Mouse (Mus musculus): ENCODE data around the gene Cbln3. TPM values are rescaled to one million over a fixed set of nuclear protein-coding genes. Genes with fewer than 3 reads are reported as not detected.

The Cbln3 gene
- polyA plus RNA-seq, 1 experiment from 2014 or later: 0.14 TPM

- no peak overlapping the region for H3K27ac ChIP-seq (ENCODE audit: low read length)
- no peak for ATAC-seq
- H3K36me3 ChIP-seq (ENCODE audit: control insufficient read depth, insufficient read depth): no peaks in the 10 kb centered on the region
- no peaks in the 10 kb centered on the region for H3K4me1 ChIP-seq (replicated peaks; ENCODE audit: control insufficient read depth, insufficient read depth, low read length)
- no peak overlapping the region for H3K4me3 ChIP-seq (replicated peaks; ENCODE audit: low read length)
- 89% methylated on average over 4 of the region's 4 CpGs for WGBS
- H3K4me2 ChIP-seq (ENCODE audit: low read length): no peak overlapping the region
- H3K27me3 ChIP-seq (replicated peaks; ENCODE audit: control insufficient read depth, insufficient read depth, low read length): no peaks in the 10 kb centered on the region
- no peaks in the 10 kb centered on the region for H3K9me3 ChIP-seq (ENCODE audit: control insufficient read depth, low read length)
- no peak overlapping the region for H3K9ac ChIP-seq (replicated peaks; ENCODE audit: low read depth, low read length)
Observed at GRCm38 (mm10) chr14:55838740-55839139, 45.5 kb downstream of the Cbln3 start.

GRCm38 (mm10) chr14:55838312-55838711 lies 45.9 kb downstream of the Cbln3 start:
- Histone ChIP-seq H3K4me1 (replicated peaks; ENCODE audit: control insufficient read depth, insufficient read depth, low read length) (no peaks in the 10 kb centered on the region), H3K9ac (replicated peaks; ENCODE audit: low read depth, low read length) (no peak overlapping the region), H3K36me3 (ENCODE audit: control insufficient read depth, insufficient read depth) (no peaks in the 10 kb centered on the region), H3K4me3 (replicated peaks; ENCODE audit: low read length) (no peak overlapping the region), H3K9me3 (ENCODE audit: control insufficient read depth, low read length) (no peaks in the 10 kb centered on the region), H3K27ac (ENCODE audit: low read length) (no peak overlapping the region), H3K4me2 (ENCODE audit: low read length) (no peak overlapping the region), H3K27me3 (replicated peaks; ENCODE audit: control insufficient read depth, insufficient read depth, low read length) (no peaks in the 10 kb centered on the region)
- WGBS: 83% methylated on average over 5 of the region's 5 CpGs
- ATAC-seq: no peak

GRCm38 (mm10) chr14:55834808-55835533 lies 49.2 kb downstream of the Cbln3 start:
- Histone ChIP-seq H3K27ac (ENCODE audit: low read length) (no peak overlapping the region), H3K9ac (replicated peaks; ENCODE audit: low read depth, low read length) (no peak overlapping the region), H3K36me3 (ENCODE audit: control insufficient read depth, insufficient read depth) (no peaks in the 10 kb centered on the region), H3K9me3 (ENCODE audit: control insufficient read depth, low read length) (no peaks in the 10 kb centered on the region), H3K27me3 (replicated peaks; ENCODE audit: control insufficient read depth, insufficient read depth, low read length) (no peaks in the 10 kb centered on the region), H3K4me1 (replicated peaks; ENCODE audit: control insufficient read depth, insufficient read depth, low read length) (no peaks in the 10 kb centered on the region), H3K4me2 (ENCODE audit: low read length) (no peak overlapping the region), H3K4me3 (replicated peaks; ENCODE audit: low read length) (no peak overlapping the region)
- WGBS: 75% methylated on average over 5 of the region's 5 CpGs
- ATAC-seq: no peak

GRCm38 (mm10) chr14:55833126-55833525 lies 51.1 kb downstream of the Cbln3 start:
- no peaks in the 10 kb centered on the region for H3K9me3 ChIP-seq (ENCODE audit: control insufficient read depth, low read length)
- H3K27me3 ChIP-seq (replicated peaks; ENCODE audit: control insufficient read depth, insufficient read depth, low read length): no peaks in the 10 kb centered on the region
- WGBS: 90% methylated on average over 4 of the region's 4 CpGs
- no peak overlapping the region for H3K27ac ChIP-seq (ENCODE audit: low read length)
- H3K36me3 ChIP-seq (ENCODE audit: control insufficient read depth, insufficient read depth): no peaks in the 10 kb centered on the region
- H3K4me2 ChIP-seq (ENCODE audit: low read length): no peak overlapping the region
- H3K4me3 ChIP-seq (replicated peaks; ENCODE audit: low read length): no peak overlapping the region
- ATAC-seq: no peak
- H3K9ac ChIP-seq (replicated peaks; ENCODE audit: low read depth, low read length): no peak overlapping the region
- H3K4me1 ChIP-seq (replicated peaks; ENCODE audit: control insufficient read depth, insufficient read depth, low read length): no peaks in the 10 kb centered on the region

- H3K9ac ChIP-seq (replicated peaks; ENCODE audit: low read depth, low read length): no peak overlapping the region
- H3K9me3 ChIP-seq (ENCODE audit: control insufficient read depth, low read length): no peaks in the 10 kb centered on the region
- peaks cover 15% of the 10 kb centered on the region for H3K4me1 ChIP-seq (replicated peaks; ENCODE audit: control insufficient read depth, insufficient read depth, low read length)
- H3K27ac ChIP-seq (ENCODE audit: low read length): no peak overlapping the region
- H3K4me3 ChIP-seq (replicated peaks; ENCODE audit: low read length): no peak overlapping the region
- WGBS: 90% methylated on average over 4 of the region's 4 CpGs
- no peak for ATAC-seq
- H3K36me3 ChIP-seq (ENCODE audit: control insufficient read depth, insufficient read depth): no peaks in the 10 kb centered on the region
- H3K27me3 ChIP-seq (replicated peaks; ENCODE audit: control insufficient read depth, insufficient read depth, low read length): no peaks in the 10 kb centered on the region
- H3K4me2 ChIP-seq (ENCODE audit: low read length): no peak overlapping the region
Observed at GRCm38 (mm10) chr14:55830331-55830730, 53.9 kb downstream of the Cbln3 start.

- Histone ChIP-seq H3K4me3 (replicated peaks; ENCODE audit: low read length) (no peak overlapping the region), H3K27ac (ENCODE audit: low read length) (no peak overlapping the region), H3K36me3 (ENCODE audit: control insufficient read depth, insufficient read depth) (no peaks in the 10 kb centered on the region), H3K9ac (replicated peaks; ENCODE audit: low read depth, low read length) (no peak overlapping the region), H3K4me2 (ENCODE audit: low read length) (no peak overlapping the region), H3K27me3 (replicated peaks; ENCODE audit: control insufficient read depth, insufficient read depth, low read length) (no peaks in the 10 kb centered on the region), H3K4me1 (replicated peaks; ENCODE audit: control insufficient read depth, insufficient read depth, low read length) (peaks cover 20% of the 10 kb centered on the region), H3K9me3 (ENCODE audit: control insufficient read depth, low read length) (no peaks in the 10 kb centered on the region)
- ATAC-seq: no peak
- 91% methylated on average over 16 of the region's 16 CpGs for WGBS
Observed at GRCm38 (mm10) chr14:55829854-55830253, 54.3 kb downstream of the Cbln3 start.

Other genes with a start within 250 kb of the Cbln3 start
- gene Ipo4, start 248.4 kb downstream of the Cbln3 start, polyA plus RNA-seq (2015; fragmentation: Nextera tagmentation; extraction: Ambion mirVana): 92.5 and 110 TPM in 2 replicates
- gene Gm49378, start 246.5 kb downstream of the Cbln3 start, polyA plus RNA-seq (2015; fragmentation: Nextera tagmentation; extraction: Ambion mirVana): 0.67 and 3.8 TPM in 2 replicates
- 62.1 and 66.2 TPM in 2 replicates for gene Tm9sf1, start 240.6 kb downstream of the Cbln3 start, polyA plus RNA-seq (2015; fragmentation: Nextera tagmentation; extraction: Ambion mirVana)
- 0.29 and 0.51 TPM in 2 replicates for gene Tssk4, start 234.2 kb downstream of the Cbln3 start, polyA plus RNA-seq (2015; fragmentation: Nextera tagmentation; extraction: Ambion mirVana)
- 63.5 and 71.3 TPM in 2 replicates for gene Mdp1, start 223.9 kb downstream of the Cbln3 start, polyA plus RNA-seq (2015; fragmentation: Nextera tagmentation; extraction: Ambion mirVana)
- gene Gmpr2, start 212.5 kb downstream of the Cbln3 start, polyA plus RNA-seq (2015; fragmentation: Nextera tagmentation; extraction: Ambion mirVana): 52.5 and 62.6 TPM in 2 replicates
- gene Nedd8, start 212.3 kb downstream of the Cbln3 start, polyA plus RNA-seq (2015; fragmentation: Nextera tagmentation; extraction: Ambion mirVana): 514 and 544 TPM in 2 replicates
- gene Tinf2, start 202.6 kb downstream of the Cbln3 start, polyA plus RNA-seq (2015; fragmentation: Nextera tagmentation; extraction: Ambion mirVana): 31.4 and 32.6 TPM in 2 replicates
- 0.26 and 0.28 TPM in 2 replicates for gene Tgm1, start 170.5 kb downstream of the Cbln3 start, polyA plus RNA-seq (2015; fragmentation: Nextera tagmentation; extraction: Ambion mirVana)
- 52.6 and 53.3 TPM in 2 replicates for gene Rabggta, start 162.1 kb downstream of the Cbln3 start, polyA plus RNA-seq (2015; fragmentation: Nextera tagmentation; extraction: Ambion mirVana)
- gene Dhrs1, start 138.7 kb downstream of the Cbln3 start, polyA plus RNA-seq (2015; fragmentation: Nextera tagmentation; extraction: Ambion mirVana): 81.9 and 83.5 TPM in 2 replicates
- 36.4 and 46.0 TPM in 2 replicates for gene Nop9, start 138.7 kb downstream of the Cbln3 start, polyA plus RNA-seq (2015; fragmentation: Nextera tagmentation; extraction: Ambion mirVana)
- 0.21 TPM in 1 of 2 replicates, not detected in the other for gene Cideb, start 125.9 kb downstream of the Cbln3 start, polyA plus RNA-seq (2015; fragmentation: Nextera tagmentation; extraction: Ambion mirVana)
- 0.21 and 0.38 TPM in 2 replicates for gene Ltb4r2, start 123.0 kb downstream of the Cbln3 start, polyA plus RNA-seq (2015; fragmentation: Nextera tagmentation; extraction: Ambion mirVana)
- 0.24 and 0.25 TPM in 2 replicates for gene Ltb4r1, start 118.4 kb downstream of the Cbln3 start, polyA plus RNA-seq (2015; fragmentation: Nextera tagmentation; extraction: Ambion mirVana)
- gene Adcy4, start 100.3 kb downstream of the Cbln3 start, polyA plus RNA-seq (2015; fragmentation: Nextera tagmentation; extraction: Ambion mirVana): 3.2 and 3.7 TPM in 2 replicates
- gene Ripk3, start 95.5 kb downstream of the Cbln3 start, polyA plus RNA-seq (2015; fragmentation: Nextera tagmentation; extraction: Ambion mirVana): 2.7 and 3.2 TPM in 2 replicates
- 11.7 and 12.3 TPM in 2 replicates for gene Nfatc4, start 61.2 kb downstream of the Cbln3 start, polyA plus RNA-seq (2015; fragmentation: Nextera tagmentation; extraction: Ambion mirVana)
- 11.3 and 13.2 TPM in 2 replicates for gene Nynrin, start 30.4 kb downstream of the Cbln3 start, polyA plus RNA-seq (2015; fragmentation: Nextera tagmentation; extraction: Ambion mirVana)
- gene Khnyn, start 555 bp upstream of the Cbln3 start, polyA plus RNA-seq (2015; fragmentation: Nextera tagmentation; extraction: Ambion mirVana): 10.3 and 11.1 TPM in 2 replicates
- gene Sdr39u1, start 15.9 kb upstream of the Cbln3 start, polyA plus RNA-seq (2015; fragmentation: Nextera tagmentation; extraction: Ambion mirVana): 102 and 128 TPM in 2 replicates
- gene Cma1, start 60.3 kb upstream of the Cbln3 start, polyA plus RNA-seq (2015; fragmentation: Nextera tagmentation; extraction: Ambion mirVana): 0.27 and 0.61 TPM in 2 replicates
- gene Cma2, start 66.6 kb upstream of the Cbln3 start, polyA plus RNA-seq (2015; fragmentation: Nextera tagmentation; extraction: Ambion mirVana): not detected in 2 replicates
- not detected in 2 replicates for gene Mcpt1, start 133.6 kb upstream of the Cbln3 start, polyA plus RNA-seq (2015; fragmentation: Nextera tagmentation; extraction: Ambion mirVana)
- not detected in 2 replicates for gene Mcpt9, start 146.1 kb upstream of the Cbln3 start, polyA plus RNA-seq (2015; fragmentation: Nextera tagmentation; extraction: Ambion mirVana)
- not detected in 2 replicates for gene Mcpt2, start 157.6 kb upstream of the Cbln3 start, polyA plus RNA-seq (2015; fragmentation: Nextera tagmentation; extraction: Ambion mirVana)
- gene Mcpt4, start 177.9 kb upstream of the Cbln3 start, polyA plus RNA-seq (2015; fragmentation: Nextera tagmentation; extraction: Ambion mirVana): not detected in 2 replicates
- gene Mcpt8, start 200.9 kb upstream of the Cbln3 start, polyA plus RNA-seq (2015; fragmentation: Nextera tagmentation; extraction: Ambion mirVana): not detected in 2 replicates
- not detected in 2 replicates for gene Ctsg, start 218.2 kb upstream of the Cbln3 start, polyA plus RNA-seq (2015; fragmentation: Nextera tagmentation; extraction: Ambion mirVana)
- not detected in 2 replicates for gene Gzme, start 236.2 kb upstream of the Cbln3 start, polyA plus RNA-seq (2015; fragmentation: Nextera tagmentation; extraction: Ambion mirVana)
- gene Gzmd, start 248.2 kb upstream of the Cbln3 start, polyA plus RNA-seq (2015; fragmentation: Nextera tagmentation; extraction: Ambion mirVana): not detected in 2 replicates

Data from forebrain, embryonic 16.5 days (tissue).